Mouse (Mus musculus) gastrocnemius, adult 8-10 months (tissue): ENCODE data around the gene Pde10a. TPM values are rescaled to one million over a fixed set of nuclear protein-coding genes. Genes with fewer than 3 reads are reported as not detected.

Source experiments
- DNase-seq, 2 experiments: peaks; one replicate each; pipeline ENCODE4 v3.0.0; 2022; ENCODE audit warnings: low spot score in 2 of 2
- total RNA-seq, 4 experiments: library from RNA; stranded (reverse); gene quantifications; 2 replicates each; pipeline ENCODE4 v1.2.4; 2022

Gene Pde10a
- total RNA-seq, 4 experiments from 2014 or later, result 1.5 to 4.4 (median 2.8) TPM

GRCm38 (mm10) chr17:8800478-8801082 lies 275.4 kb downstream of the Pde10a start:
- no peak for DNase-seq

DNA sequence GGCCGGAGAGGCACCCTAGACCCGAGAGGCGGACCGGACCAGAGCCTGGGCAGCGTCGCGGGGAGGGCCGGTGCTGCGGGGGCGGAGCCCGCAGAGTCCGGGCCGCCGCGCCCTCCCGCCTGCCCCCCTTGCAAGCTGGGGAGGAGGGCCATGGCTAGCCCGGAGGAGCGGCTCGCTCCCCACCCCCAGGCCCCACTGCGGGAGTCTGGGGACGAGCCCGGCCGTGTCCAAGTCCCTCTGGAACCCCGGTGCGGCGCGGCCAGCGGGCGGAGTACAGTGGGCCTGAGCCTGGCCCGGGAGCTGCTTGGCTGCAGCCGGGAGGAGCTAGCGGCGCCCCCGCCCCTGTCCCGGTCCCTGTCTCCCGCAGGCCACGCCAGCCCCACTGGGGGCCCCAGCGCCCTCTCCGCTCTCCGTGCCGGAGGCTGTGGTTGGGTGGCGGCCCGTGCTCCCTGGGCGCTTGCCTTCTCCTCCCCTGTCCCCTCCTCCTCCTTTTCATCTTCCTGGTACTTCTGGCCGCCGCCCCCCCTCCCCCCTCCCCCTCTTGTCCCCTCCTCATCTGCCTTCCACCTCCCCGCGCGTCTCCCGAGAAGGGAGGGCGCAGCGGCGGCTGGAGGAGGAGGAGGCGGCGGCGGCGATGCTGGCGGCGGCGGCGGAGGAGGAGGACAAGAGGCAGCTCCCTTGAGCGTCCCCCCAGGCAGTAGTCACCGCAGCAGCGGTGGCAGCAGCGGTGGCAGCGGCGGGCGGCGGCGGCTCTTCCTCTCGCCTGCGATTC lies 276.1 kb downstream of the Pde10a start:
- peak; percentile 59 for DNase-seq

DNA sequence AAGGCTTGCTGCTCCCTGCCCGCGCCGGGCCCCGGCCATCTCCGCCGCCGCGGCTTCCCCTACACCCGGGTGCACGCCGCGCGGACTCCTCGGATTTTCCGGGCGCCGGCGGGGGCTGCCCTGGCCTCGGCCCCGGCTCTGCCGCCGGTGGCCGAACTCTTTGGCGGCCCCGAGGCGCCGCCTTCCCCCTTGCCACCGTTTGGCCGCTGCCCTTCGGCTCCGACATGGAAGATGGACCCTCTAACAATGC lies 276.6 kb downstream of the Pde10a start:
- DNase-seq, result no peak

DNA sequence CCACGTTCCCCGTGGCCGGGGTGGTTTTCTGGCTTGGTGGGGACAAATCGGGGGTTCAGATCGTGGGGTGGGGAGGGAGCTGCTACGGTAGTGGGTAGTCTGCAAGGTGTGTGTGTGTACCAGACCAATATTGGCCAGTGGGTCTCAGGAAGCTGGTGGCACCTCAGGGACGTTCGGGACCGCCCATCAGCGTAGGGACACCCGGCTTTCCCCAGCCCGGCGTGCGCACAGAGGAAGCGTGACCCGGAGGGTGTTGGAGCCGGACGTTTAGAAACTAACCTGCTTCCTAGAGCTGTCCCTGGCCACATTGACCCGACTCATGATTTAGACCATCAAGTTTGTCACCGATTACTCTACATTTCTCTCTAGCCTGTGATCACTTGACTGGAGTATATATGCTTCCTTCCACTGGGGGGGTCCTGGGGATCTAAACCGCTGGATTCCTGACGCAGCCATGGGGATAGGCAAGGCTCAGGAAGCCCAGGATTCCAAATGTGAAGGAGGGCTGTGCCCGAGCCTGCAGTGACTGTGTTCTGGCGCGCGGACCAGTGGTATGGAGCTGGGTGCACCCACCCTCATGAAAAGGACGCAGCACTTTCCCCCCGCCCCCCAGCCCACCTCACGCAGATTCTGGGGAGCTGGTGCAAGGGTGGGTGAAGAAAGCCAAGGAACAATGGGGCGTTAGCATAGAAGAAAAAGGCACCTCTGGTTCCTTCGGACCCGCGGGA lies 277.2 kb downstream of the Pde10a start:
- no peak for DNase-seq

DNA sequence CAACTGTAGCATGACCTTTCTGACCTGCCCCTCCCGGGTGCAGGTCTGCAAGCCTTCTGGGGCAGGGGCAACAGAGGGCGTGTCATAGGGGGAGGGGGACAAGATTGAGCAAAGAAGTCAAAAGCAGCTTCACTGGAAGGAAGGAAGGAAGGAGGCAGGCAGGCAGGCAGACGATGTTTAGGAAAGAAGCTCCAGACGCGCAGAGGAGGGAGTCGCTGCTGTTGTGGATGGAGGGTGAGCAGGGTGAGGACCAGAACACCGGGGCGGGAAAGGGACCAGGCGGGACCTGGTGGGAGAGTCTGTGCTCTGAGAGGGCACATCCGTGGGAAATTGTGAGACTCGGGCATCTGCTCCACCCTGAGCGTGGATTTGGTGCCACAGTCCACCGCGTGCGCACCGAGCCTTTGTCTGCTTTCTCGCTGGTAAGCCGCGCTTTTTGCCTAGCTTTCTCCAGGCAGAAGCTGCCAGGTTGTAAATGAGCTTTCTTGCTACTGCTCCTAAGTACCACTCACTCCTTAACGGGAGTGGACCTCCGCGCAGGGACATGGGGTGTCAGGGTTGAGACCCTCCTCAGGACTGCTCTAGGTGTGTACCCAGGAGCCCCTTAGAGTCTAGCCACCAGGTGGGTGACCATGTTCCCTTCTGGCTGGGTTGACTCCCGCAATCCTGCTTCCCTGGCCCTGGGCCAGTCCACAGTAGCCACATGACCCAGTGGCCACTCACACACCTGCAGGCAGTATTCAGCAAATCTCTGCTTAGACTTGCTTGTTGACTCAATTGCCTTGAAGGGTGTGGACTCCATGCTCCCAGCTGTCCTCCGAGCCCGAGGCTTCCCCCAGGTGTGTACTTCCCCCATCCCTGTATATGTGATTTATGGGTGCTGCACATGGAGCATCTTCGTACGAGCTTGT lies 278.0 kb downstream of the Pde10a start:
- DNase-seq, result no peak

- DNase-seq, result no peak
Measured at GRCm38 (mm10) chr17:8807345-8807744, 282.2 kb downstream of the Pde10a start.

GRCm38 (mm10) chr17:8809771-8810170 lies 284.6 kb downstream of the Pde10a start:
- no peak for DNase-seq

DNA sequence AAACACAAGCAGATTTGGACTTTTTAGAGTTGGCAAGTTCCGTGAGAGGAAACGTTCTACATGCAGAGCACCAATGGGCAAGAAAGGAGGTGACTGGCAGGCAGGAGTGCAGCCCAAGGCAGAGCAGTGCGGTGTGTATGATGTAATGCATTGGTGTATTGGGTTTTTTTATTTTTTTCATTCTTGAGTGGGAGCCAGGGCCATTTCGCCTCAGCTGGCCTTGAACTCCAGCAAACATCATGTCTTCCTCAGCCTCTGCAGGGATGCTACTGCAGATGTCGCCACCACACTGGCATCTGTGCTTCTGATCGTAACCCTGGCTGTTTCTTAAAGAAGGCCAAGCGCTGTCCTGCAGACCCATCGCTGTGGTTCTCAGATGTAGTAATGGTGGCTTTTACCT lies 285.0 kb downstream of the Pde10a start:
- DNase-seq, result no peak

DNA sequence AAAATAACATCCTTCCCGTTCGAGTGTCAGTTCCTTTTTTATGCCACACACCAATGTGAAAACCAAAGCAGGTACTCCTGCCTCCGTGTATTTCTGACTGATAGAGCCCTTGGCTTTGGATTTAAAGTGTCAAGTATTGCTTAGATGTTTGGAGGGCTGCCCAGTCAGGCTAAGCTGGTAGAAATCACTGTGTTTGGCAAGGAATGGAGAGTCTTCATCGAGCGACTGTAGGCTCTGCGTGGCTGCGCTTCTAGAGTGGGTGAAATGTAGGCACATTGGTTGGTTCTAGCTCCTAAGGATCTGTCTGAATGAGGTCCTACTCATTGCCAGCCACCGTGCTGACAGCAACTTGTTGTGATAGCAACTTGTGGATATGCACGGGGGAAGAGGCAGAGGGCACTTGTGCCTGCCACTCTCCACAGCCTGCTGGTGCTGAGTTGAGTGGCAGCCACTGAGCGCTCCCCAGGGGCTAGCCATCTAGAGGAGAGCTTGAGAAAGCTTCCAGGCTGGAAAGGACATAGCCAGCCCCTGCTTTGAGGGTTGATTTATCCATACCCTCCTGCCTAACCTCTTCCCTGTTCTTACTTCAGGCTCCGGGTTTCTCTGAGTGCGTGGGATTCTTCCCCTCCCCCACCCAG lies 287.2 kb downstream of the Pde10a start:
- DNase-seq, result no peak

DNA sequence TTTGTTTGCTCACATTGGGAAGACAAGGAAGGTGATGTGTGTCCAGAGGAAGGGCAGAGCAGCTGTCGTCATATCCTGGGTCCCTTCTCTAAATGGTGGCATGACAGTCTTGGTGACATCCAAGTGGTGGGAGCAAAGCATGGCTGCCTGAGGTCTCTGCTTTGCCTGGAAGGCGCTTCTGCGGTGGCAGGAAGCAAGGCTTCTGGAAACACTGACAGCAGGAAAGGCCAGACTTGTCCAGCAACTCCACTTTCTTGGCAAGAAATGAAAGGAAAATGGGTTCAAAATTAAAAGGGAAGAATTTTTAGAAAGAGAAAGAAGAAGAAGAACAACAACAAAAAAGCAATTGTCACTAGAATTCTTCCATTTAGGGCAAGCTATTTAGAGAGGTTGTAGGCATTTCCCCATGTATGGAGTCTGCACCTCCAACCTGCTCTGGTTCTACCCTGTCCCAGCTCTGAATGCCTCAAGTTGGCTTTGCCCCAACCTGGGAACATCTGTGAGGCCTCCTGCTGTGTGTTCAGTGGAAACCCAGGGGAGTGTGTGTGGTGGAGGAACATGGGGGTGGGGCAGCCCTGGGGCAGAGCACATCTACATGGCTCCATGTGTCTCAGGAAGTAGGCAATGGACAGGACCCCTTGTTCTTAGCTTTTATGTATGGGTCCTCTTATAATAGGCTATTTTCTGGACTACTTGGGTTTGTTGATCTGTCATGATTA lies 288.8 kb downstream of the Pde10a start:
- DNase-seq, result no peak

DNA sequence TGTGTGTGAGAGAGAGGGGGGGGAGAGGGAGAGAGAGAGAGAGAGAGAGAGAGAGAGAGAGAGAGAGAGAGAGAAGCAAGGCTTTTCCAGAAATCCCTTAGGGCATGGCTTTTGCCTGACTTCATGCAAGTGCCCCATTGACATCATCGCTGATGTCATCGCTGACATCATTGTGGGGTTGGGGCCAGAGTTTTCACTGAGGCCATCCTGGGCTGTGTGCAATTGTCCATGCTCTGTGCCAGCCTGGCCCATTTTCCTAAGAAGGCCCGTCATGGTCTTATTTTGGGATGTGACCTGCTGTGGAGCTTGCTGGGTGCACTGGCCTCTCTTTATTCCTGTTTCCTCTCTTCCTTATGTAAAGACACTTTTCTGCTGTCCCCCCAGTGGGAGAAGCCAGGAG lies 290.2 kb downstream of the Pde10a start:
- DNase-seq, result no peak

- DNase-seq, result no peak
Measured at GRCm38 (mm10) chr17:8815864-8816263, 290.7 kb downstream of the Pde10a start.

DNA sequence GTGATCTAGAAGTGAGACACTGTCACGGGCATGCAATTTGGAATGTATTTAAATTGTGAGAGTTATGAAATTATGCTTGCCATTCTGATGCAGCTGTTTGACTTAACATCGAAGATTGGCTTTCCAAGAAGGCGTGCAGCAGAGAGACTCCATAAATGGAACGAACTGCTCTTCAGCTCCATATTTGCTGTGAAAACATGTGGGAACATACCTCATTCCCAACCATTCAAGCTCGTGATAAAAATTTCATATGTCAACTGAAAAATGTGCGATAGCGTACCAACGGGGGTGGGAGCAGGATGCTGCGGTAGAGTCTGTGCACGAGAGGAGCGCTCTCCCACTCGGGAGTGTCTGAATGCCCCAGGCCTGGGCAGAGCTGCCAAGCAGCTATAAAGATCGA lies 293.5 kb downstream of the Pde10a start:
- DNase-seq, result no peak

GRCm38 (mm10) chr17:8823548-8823947 lies 298.4 kb downstream of the Pde10a start:
- DNase-seq, result no peak

- no peak for DNase-seq
Measured at GRCm38 (mm10) chr17:8827204-8827603, 302.0 kb downstream of the Pde10a start.

- DNase-seq, result no peak
Measured at GRCm38 (mm10) chr17:8831001-8831400, 305.8 kb downstream of the Pde10a start.

- DNase-seq, result no peak
Measured at GRCm38 (mm10) chr17:8836292-8836691, 311.1 kb downstream of the Pde10a start.

DNA sequence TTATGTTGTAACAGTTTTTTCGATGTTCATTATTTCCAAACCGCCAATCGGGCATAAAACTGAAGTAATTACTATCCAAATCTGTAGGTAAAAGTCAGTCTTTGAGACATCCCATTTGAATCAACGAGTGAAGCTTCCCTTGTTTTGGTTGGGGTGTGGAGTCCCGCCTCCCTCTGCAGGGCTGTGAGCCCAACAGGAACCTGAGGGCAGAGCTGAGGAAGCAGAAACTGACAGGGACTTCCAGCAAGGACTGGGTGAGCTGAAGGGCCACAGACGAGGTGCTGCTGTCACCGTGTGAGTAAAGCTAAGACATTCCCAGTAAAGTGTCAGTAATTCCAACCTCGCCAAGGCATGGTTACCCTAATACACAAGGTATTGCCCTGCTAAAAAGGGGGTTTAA lies 313.1 kb downstream of the Pde10a start:
- no peak for DNase-seq

- DNase-seq, result no peak
Measured at GRCm38 (mm10) chr17:8839237-8840011, 314.3 kb downstream of the Pde10a start.

DNA sequence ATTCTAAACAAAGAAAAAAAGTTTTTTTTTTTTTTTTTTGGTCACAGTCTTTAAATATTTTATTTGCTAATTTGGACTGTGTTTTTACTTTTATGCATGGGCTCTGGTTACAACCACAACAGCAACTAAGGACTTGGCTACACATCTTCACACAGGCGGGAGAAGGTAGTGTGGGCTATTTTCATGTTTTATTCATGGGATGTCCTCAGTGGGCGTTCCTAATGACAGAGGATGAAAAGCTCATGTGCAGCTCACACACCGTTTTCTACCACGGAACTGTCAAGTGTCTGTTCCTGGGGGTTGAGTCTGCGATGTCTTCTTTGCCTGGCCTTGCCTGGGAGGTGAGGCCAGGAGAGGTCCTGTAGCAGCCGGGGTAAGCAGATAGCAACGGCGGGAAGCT lies 315.9 kb downstream of the Pde10a start:
- DNase-seq, result no peak
